Mouse (Mus musculus) limb, embryonic 15.5 days (tissue): ENCODE data around the gene Sbf1. TPM values are rescaled to one million over a fixed set of nuclear protein-coding genes. Genes with fewer than 3 reads are reported as not detected.

Experiments
- ATAC-seq: fragments of 200-750 bp; cut with Nextera tagmentation; 2 replicates; pipeline ENCODE4 v1.8.0; 2017; ENCODE audit warnings: low read depth, moderate TSS enrichment; ENCODE audit not compliant: insufficient number of reproducible peaks, low FRiP score, low TSS enrichment
- H3K27ac ChIP-seq: fragments of 300-500 bp; sonication (generic); 2 replicates; pipeline ENCODE4 v1.5.1; 2015; ENCODE audit warnings: moderate library complexity, mild to moderate bottlenecking, inconsistent platforms
- H3K27me3 ChIP-seq: fragments of 300-500 bp; sonication (generic); 2 replicates; pipeline ENCODE4 v1.6.1; 2015; ENCODE audit warnings: inconsistent platforms
- H3K36me3 ChIP-seq: fragments of 300-500 bp; sonication (generic); 2 replicates; pipeline ENCODE4 v1.6.1; 2015; ENCODE audit warnings: inconsistent platforms
- H3K4me1 ChIP-seq: fragments of 300-500 bp; sonication (generic); 2 replicates; pipeline ENCODE4 v1.6.1; 2015; ENCODE audit warnings: inconsistent platforms
- H3K4me2 ChIP-seq: fragments of 300-500 bp; sonication (generic); 2 replicates; pipeline ENCODE4 v1.6.1; 2015; ENCODE audit warnings: mild to moderate bottlenecking, inconsistent platforms
- H3K4me3 ChIP-seq: fragments of 300-500 bp; sonication (generic); 2 replicates; pipeline ENCODE4 v1.5.1; 2015; ENCODE audit warnings: mild to moderate bottlenecking, inconsistent platforms
- H3K9ac ChIP-seq: fragments of 300-500 bp; sonication (generic); 2 replicates; pipeline ENCODE4 v1.6.1; 2015; ENCODE audit warnings: inconsistent platforms
- H3K9me3 ChIP-seq: fragments of 300-500 bp; sonication (generic); 2 replicates; pipeline ENCODE4 v1.6.1; 2016; ENCODE audit warnings: inconsistent platforms
- WGBS: fragments of 180-500 bp; shearing (Covaris S2); methylation state at CpG from one replicate; pipeline ENCODE4 v1.1.7; 2015; 5-methylcytosine and 5-hydroxymethylcytosine counted together
- polyA plus RNA-seq: library from polyadenylated mRNA; unstranded; fragments of >200 nt; fragmentation: Nextera tagmentation; extraction: Ambion mirVana; gene quantifications from 2 replicates; pipeline ENCODE4 v1.2.1, GENCODE M21; 2015

The Sbf1 gene
- polyA plus RNA-seq, 1 experiment from 2014 or later, result 50.9 TPM

DNA sequence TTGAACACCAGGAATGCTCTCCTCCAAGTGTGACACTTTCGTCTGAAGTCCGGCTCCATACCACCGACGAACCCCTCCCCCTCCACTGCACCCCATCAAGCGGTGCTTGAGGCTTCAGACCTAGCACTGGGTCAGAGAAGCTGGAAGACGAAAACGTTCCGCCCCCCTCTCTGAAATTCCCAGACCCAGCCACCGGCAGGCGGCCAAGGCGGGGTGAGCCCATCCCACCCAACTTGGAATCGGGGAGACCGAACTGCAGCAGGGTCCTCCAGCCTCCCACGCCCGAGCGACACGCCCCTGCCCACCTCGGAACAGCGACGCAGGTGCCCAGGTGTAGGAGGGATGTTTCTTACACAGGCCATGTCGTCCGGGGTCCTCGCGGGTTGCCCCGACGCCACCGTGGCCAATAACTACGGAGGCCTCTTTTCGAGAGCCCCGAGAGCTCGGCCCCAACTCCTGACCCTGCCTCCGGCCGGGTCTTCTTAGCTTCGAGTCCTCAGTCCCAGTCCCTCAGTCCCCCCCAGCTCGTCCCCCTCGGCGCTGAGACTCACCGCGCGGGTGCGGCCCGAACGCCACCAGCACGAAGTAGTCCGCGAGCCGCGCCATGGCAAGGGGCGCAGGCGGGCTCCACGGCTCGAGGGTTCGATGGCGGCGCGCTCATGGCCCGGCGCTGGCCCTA lies 461 bp downstream of the Sbf1 start:
- Histone ChIP-seq H3K4me2 (peak overlapping the region; percentile 74), H3K9me3 (no peaks in the 10 kb centered on the region), H3K27me3 (no peaks in the 10 kb centered on the region), H3K9ac (peak overlapping the region; percentile 87), H3K4me3 (peak overlapping the region; percentile 98), H3K27ac (peak overlapping the region; percentile 80), H3K36me3 (no peaks in the 10 kb centered on the region), H3K4me1 (peaks cover 41% of the 10 kb centered on the region)
- under 1% methylated on average over 58 of the region's 58 CpGs for WGBS
- peak; percentile 26 for ATAC-seq

DNA sequence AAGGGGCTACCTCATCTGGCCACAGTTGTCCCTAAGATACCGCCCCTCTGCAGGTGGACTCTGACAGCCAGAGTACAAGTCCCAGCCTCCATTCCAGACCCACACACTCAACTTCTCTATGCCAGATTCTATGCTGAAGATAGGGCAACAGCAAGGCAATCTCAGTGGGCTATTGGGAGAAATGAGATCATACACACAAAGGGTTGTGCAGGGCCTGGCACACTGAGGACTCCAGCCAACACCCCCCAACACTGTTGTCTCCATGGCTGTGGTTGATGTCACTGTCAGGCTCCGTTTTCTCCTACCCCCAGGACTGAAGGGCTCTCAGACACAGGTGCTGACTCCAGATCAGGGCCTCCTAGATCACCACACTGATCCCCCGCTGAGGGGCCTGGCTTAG lies 1.0 kb downstream of the Sbf1 start:
- peaks cover 41% of the 10 kb centered on the region for H3K4me1 ChIP-seq
- H3K27me3 ChIP-seq, result no peaks in the 10 kb centered on the region
- no peak for ATAC-seq
- no peaks in the 10 kb centered on the region for H3K36me3 ChIP-seq
- H3K4me2 ChIP-seq, result peak overlapping the region; percentile 74
- 29% methylated on average over 3 of the region's 3 CpGs for WGBS
- no peaks in the 10 kb centered on the region for H3K9me3 ChIP-seq
- no peak overlapping the region for H3K27ac ChIP-seq
- peak overlapping the region; percentile 98 for H3K4me3 ChIP-seq
- peak overlapping the region; percentile 87 for H3K9ac ChIP-seq

DNA sequence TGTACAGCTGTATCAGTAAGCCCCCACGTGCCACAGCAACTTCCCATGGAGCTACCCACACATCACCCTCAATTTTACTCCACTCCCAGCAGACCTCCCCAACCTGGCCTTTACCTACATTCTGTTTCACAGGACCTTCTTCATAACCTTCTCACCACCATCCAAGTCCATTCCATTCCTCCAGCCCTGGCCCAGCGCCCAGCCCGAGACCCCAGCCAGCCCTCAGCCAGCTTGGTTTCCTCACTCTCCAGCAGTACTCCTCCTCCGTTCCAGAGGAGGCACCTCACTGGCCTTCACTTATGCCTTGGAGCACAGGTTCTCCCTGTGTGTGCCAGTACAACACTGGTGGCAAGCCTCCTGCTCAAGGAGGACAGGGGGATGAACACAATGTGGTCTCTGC lies 1.8 kb downstream of the Sbf1 start:
- H3K27ac ChIP-seq, result no peak overlapping the region
- H3K4me3 ChIP-seq, result 0 out of 2 replicates have a peak overlapping the region, but pooled peaks have one; percentile 2
- WGBS, result 75% methylated on average over 4 of the region's 4 CpGs
- no peaks in the 10 kb centered on the region for H3K27me3 ChIP-seq
- H3K36me3 ChIP-seq, result no peaks in the 10 kb centered on the region
- H3K4me1 ChIP-seq, result peaks cover 41% of the 10 kb centered on the region
- H3K9me3 ChIP-seq, result no peaks in the 10 kb centered on the region
- ATAC-seq, result no peak
- peak overlapping the region; percentile 74; the same call in 1 of the 2 replicates for H3K4me2 ChIP-seq
- H3K9ac ChIP-seq, result no peak overlapping the region

DNA sequence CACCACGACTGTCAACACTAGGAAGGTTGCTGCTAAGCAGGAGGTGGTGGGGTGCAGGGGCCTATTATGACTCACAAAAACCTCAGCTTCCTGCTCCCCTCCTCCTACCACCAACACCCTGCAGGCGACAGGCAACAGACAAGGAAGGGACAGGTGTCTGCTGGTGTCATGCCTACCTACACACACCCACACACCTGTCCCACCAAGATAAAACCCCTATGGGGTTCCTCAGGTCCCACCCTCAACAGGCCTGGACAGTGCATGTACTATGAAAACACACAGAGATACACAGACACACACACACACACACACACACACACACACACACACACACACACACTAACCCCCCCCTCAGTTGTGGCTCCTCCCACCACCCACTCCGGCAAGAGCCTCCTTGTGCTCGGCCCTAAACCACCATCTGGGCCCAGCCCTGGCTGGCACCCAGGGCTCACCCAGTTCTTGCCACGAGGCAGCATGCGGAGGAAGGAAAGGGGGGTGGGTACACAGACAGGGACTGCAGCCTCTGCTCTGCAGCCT lies 5.1 kb downstream of the Sbf1 start:
- no peak overlapping the region for H3K27ac ChIP-seq

DNA sequence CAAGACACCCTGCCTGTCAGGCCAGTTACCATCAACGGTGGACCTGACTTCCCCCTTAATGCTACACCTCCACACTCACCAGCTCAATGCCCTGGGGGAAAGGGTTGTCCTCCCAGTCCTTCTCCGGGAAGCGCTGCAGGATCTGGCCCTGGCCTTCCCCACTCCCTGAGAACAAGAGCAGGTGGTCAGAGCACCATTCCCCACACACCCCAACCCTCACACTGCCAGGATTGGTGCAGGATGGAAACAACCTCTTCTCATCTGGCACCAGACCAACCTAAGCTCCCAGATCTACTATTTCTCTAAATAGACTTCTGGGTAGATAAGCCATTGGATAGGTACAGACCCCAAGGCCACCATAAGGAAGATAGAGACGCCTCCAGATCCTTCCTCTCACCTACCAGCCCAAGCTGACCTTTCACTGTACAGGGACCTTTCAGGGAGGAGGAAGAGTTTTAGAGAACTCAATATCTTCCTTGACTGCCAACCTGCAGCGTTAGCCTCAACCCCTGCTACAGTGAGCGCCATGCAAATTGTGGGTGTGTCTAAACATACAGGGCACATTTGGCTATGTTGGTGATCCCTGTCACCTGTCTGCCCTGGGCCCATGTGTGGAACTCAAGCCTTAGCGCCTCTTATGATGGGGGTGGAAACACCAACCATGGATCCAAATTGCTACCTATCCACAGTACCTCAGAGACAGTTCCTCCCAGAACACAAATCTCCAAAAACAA lies 6.5 kb downstream of the Sbf1 start:
- 80% methylated on average over 7 of the region's 7 CpGs for WGBS
- H3K27ac ChIP-seq, result no peak overlapping the region
- H3K9ac ChIP-seq, result no peak overlapping the region
- H3K4me2 ChIP-seq, result no peak overlapping the region
- H3K4me1 ChIP-seq, result peaks cover 27% of the 10 kb centered on the region
- no peaks in the 10 kb centered on the region for H3K9me3 ChIP-seq
- peaks cover 38% of the 10 kb centered on the region for H3K36me3 ChIP-seq
- H3K4me3 ChIP-seq, result no peak overlapping the region
- no peaks in the 10 kb centered on the region for H3K27me3 ChIP-seq
- no peak for ATAC-seq

More for the DNA sequence above, 5.1 kb downstream of the Sbf1 start:
- Histone ChIP-seq H3K4me1 (peaks cover 36% of the 10 kb centered on the region), H3K4me2 (no peak overlapping the region), H3K9me3 (no peaks in the 10 kb centered on the region), H3K36me3 (peaks cover 23% of the 10 kb centered on the region), H3K9ac (0 out of 2 replicates have a peak overlapping the region, but pooled peaks have one; percentile 20), H3K4me3 (no peak overlapping the region), H3K27me3 (no peaks in the 10 kb centered on the region)
- WGBS, result 60% methylated on average over 6 of the region's 6 CpGs
- ATAC-seq, result no peak

DNA sequence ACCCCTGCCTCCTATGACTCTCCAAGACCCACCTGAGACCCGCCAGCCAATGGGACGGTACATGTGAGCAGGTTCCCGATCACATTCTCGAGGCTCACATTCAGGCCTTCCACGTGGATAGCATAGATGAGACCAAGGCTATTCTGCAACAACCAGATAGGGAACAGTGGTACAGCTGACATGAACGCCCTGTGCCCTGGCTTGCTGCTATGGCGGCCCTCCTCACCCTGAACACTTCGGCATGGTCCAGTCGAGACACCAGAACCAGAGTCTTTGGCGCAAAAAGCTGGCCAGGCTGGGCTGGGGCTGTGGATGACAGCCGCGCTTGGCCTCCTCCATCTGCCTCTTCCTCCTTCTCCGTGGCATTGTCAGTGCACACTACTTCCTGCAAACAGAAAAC lies 7.7 kb downstream of the Sbf1 start:
- H3K27me3 ChIP-seq, result no peaks in the 10 kb centered on the region
- 91% methylated on average over 13 of the region's 13 CpGs for WGBS
- peaks cover 16% of the 10 kb centered on the region for H3K4me1 ChIP-seq
- no peak for ATAC-seq
- no peak overlapping the region for H3K4me3 ChIP-seq
- H3K4me2 ChIP-seq, result no peak overlapping the region
- peaks cover 49% of the 10 kb centered on the region for H3K36me3 ChIP-seq
- no peak overlapping the region for H3K9ac ChIP-seq
- H3K27ac ChIP-seq, result no peak overlapping the region
- H3K9me3 ChIP-seq, result no peaks in the 10 kb centered on the region

DNA sequence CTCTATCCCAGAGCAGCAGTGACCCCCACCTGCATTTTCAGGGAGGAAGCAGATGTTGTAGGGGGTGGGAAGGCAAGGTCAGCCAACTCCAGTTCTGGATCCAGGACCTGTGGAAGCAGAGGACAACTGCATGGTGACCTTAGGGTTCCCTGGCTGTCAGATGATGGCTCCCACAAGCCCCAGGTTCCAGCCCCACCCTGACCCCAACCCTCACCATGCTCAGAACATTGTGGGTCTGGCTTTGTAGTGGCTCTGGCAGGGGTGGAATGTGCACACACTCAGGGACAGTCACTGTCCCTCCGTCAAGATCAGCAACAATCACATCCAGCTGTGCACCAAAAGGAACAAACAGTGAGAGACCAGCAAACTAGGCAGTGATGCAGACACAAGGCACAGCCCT lies 9.1 kb downstream of the Sbf1 start:
- Histone ChIP-seq H3K9ac (no peak overlapping the region), H3K4me2 (no peak overlapping the region), H3K36me3 (peaks cover 64% of the 10 kb centered on the region), H3K9me3 (no peaks in the 10 kb centered on the region), H3K4me3 (no peak overlapping the region), H3K4me1 (peaks cover 7% of the 10 kb centered on the region; the same call in 1 of the 2 replicates), H3K27ac (no peak overlapping the region), H3K27me3 (no peaks in the 10 kb centered on the region)
- no peak for ATAC-seq
- WGBS, result 46% methylated on average over 1 of the region's 1 CpGs

DNA sequence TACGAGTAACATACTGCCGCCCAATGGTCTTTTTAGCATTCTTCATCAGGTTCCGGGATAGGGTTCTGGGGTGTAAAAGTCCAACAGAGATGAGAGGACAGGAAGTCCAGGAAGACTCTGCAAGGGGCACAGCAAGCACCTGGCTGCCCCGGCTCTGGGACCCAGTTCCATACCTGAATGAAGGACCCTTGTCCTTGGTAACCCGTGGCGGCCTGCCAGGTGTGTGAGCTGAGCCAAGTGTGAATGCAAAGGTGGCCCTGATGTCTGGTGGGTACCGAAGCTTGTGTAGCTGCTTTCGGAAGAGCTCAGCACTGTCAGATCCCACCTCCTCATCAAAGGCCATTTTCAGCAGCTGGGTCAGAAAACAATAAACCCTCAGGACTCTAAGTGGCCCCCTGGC lies 14.5 kb downstream of the Sbf1 start:
- ATAC-seq, result no peak
- Histone ChIP-seq H3K36me3 (peaks cover 90% of the 10 kb centered on the region), H3K9me3 (no peaks in the 10 kb centered on the region), H3K9ac (no peak overlapping the region), H3K4me2 (no peak overlapping the region), H3K4me3 (no peak overlapping the region), H3K27ac (no peak overlapping the region), H3K4me1 (no peaks in the 10 kb centered on the region), H3K27me3 (no peaks in the 10 kb centered on the region)
- 95% methylated on average over 8 of the region's 8 CpGs for WGBS

DNA sequence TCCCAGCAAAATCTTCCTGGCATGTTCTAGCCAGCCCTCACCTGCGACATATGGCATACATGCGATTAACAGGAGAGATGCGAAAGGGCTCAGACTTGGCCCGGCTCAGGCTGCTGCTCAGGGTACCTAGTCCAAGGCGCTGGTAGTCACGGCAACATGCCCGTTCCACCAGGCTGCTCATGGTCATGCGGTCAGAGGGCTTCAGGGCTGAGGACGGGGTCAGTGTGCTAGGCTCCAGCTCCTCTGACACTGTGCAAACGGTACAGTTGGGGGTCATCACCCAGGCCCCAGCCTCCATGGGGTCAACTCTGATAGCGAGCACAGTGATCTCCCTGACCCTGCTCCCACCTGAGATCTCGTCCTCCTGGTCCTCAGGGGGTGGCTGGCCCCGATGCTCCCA lies 14.9 kb downstream of the Sbf1 start:
- H3K36me3 ChIP-seq, result peaks cover 90% of the 10 kb centered on the region

DNA sequence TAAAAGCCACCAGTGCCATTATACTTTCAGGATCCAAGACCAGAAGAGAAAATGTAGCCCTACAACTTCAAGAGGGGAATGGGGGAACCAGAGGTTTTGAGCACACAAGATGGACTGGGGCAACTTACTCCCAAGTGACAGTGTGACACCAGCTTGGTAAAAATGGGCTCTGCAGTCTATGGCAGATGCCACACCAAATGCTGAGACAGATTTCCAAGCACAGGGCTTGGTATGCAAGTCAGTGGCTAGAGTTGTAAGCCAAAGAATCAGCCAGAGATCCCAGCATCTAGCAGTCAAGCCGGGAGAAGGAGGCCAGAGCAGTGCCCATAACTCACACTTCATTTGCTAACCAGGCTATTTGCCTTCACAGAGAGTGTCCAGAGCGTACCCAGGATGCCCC lies 17.4 kb downstream of the Sbf1 start:
- no peak overlapping the region for H3K27ac ChIP-seq
- no peak overlapping the region for H3K9ac ChIP-seq
- H3K4me2 ChIP-seq, result no peak overlapping the region
- ATAC-seq, result no peak
- H3K9me3 ChIP-seq, result no peaks in the 10 kb centered on the region
- H3K27me3 ChIP-seq, result no peaks in the 10 kb centered on the region
- no peak overlapping the region for H3K4me3 ChIP-seq
- 98% methylated on average over 2 of the region's 2 CpGs for WGBS
- peaks cover 90% of the 10 kb centered on the region for H3K36me3 ChIP-seq
- H3K4me1 ChIP-seq, result no peaks in the 10 kb centered on the region

More for the DNA sequence above, 14.9 kb downstream of the Sbf1 start:
- H3K9me3 ChIP-seq, result no peaks in the 10 kb centered on the region
- H3K9ac ChIP-seq, result no peak overlapping the region
- H3K27me3 ChIP-seq, result no peaks in the 10 kb centered on the region
- WGBS, result 91% methylated on average over 13 of the region's 13 CpGs
- ATAC-seq, result no peak
- H3K4me2 ChIP-seq, result no peak overlapping the region
- H3K27ac ChIP-seq, result no peak overlapping the region
- no peak overlapping the region for H3K4me3 ChIP-seq
- no peaks in the 10 kb centered on the region for H3K4me1 ChIP-seq

DNA sequence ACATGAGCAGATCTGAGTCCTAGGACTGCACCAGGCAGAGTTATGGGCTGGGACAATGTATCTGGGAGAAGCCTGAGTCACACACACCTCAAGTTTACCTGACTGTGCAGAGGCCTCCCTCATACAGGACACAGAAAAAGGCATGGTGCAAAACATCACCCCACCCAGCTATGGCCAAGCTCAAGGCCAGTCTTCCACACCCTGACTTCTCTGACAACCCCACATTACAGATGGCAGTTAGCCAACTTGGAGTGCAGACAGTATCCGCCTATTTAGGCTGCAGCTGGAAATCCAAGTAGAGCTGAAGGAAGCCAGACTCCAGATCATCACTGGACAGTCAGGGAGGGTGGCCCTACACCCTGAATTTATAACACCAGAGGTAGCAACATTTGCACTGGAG lies 18.6 kb downstream of the Sbf1 start:
- Histone ChIP-seq H3K4me2 (no peak overlapping the region), H3K4me1 (no peaks in the 10 kb centered on the region), H3K36me3 (peaks cover 89% of the 10 kb centered on the region), H3K9me3 (no peaks in the 10 kb centered on the region), H3K9ac (no peak overlapping the region), H3K4me3 (no peak overlapping the region), H3K27ac (no peak overlapping the region), H3K27me3 (no peaks in the 10 kb centered on the region)
- ATAC-seq, result 0 out of 2 replicates have a peak, but pooled peaks have one; percentile 17
- WGBS, result 57% methylated on average over 1 of the region's 1 CpGs

DNA sequence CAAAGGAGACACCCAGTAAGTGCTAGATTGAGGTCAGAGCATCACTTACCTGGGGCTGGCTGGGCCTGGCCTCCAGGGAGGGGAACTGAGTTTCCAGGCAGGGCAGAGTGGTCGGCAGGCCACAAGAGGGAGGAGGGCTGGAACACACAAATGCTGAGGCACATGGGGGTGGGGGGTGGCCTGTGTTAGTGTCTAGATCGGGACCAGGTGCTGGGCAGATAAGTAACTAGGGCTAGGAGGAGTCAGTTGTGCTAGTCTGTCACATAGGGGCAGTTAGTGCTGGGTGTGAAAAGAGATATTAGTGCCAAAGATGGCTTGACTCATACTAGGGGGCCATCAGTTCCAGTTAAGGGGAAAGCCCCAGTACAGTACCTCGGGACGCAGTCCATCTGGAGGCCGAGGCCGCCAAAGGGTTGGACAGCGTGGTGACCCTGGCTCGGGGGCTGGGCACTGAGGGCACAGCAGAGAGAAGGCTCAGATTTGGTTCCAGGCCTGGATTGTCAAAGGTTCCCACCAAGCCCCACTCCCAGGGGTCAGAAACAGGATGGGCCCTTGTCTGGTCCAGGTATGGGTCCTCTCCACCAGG lies 19.4 kb downstream of the Sbf1 start:
- Histone ChIP-seq H3K36me3 (peaks cover 89% of the 10 kb centered on the region), H3K4me1 (no peaks in the 10 kb centered on the region), H3K9me3 (no peaks in the 10 kb centered on the region), H3K4me3 (no peak overlapping the region), H3K4me2 (no peak overlapping the region), H3K27me3 (no peaks in the 10 kb centered on the region), H3K9ac (no peak overlapping the region), H3K27ac (no peak overlapping the region)
- 85% methylated on average over 8 of the region's 8 CpGs for WGBS
- ATAC-seq, result no peak
